Mouse (Mus musculus) lung, embryonic 16.5 days (tissue): ENCODE data around the gene Tmem117. TPM values are rescaled to one million over a fixed set of nuclear protein-coding genes. Genes with fewer than 3 reads are reported as not detected.

Source experiments
- ATAC-seq: fragments of 200-750 bp; cut with Nextera tagmentation; 2 replicates; pipeline ENCODE4 v1.8.0; 2017; ENCODE audit warnings: low read depth, mild to moderate bottlenecking, moderate library complexity
- H3K27ac ChIP-seq: fragments of 300-500 bp; sonication (generic); 2 replicates; pipeline ENCODE4 v1.5.1; 2014; ENCODE audit warnings: mild to moderate bottlenecking, control low read depth, low read length
- H3K27me3 ChIP-seq: fragments of 300-500 bp; sonication (generic); 2 replicates; pipeline ENCODE4 v1.6.1; 2014; ENCODE audit warnings: low read depth, low read length, mixed read lengths; ENCODE audit not compliant: control insufficient read depth, insufficient read depth
- H3K36me3 ChIP-seq: fragments of 300-500 bp; sonication (generic); 2 replicates; pipeline ENCODE4 v1.6.1; 2014; ENCODE audit warnings: low read length; ENCODE audit not compliant: control insufficient read depth, insufficient read depth
- H3K4me1 ChIP-seq: fragments of 300-500 bp; sonication (generic); replicated peaks from 2 replicates; pipeline ENCODE4 v1.6.1; 2014; ENCODE audit warnings: low read length, mixed read lengths; ENCODE audit not compliant: control insufficient read depth, insufficient read depth
- H3K4me2 ChIP-seq: fragments of 300-500 bp; sonication (generic); 2 replicates; pipeline ENCODE4 v1.6.1; 2014; ENCODE audit warnings: low read depth, low read length, control low read depth
- H3K4me3 ChIP-seq: fragments of 300-500 bp; sonication (generic); 2 replicates; pipeline ENCODE4 v1.5.1; 2014; ENCODE audit warnings: mild to moderate bottlenecking, low read length, control low read depth
- H3K9ac ChIP-seq: fragments of 300-500 bp; sonication (generic); 2 replicates; pipeline ENCODE4 v1.6.1; 2014; ENCODE audit warnings: low read length, control low read depth
- H3K9me3 ChIP-seq: fragments of 300-500 bp; sonication (generic); 2 replicates; pipeline ENCODE4 v1.6.1; 2016; ENCODE audit warnings: low read length; ENCODE audit not compliant: control insufficient read depth
- WGBS: fragments of 180-500 bp; shearing (Covaris S2); extraction: QIAGEN DNeasy Blood & Tissue Kit; methylation state at CpG from one replicate; pipeline ENCODE4 v1.1.7; 2014; 5-methylcytosine and 5-hydroxymethylcytosine counted together
- polyA plus RNA-seq: library from polyadenylated mRNA; unstranded; fragments of >200 nt; fragmentation: Nextera tagmentation; extraction: Ambion mirVana; gene quantifications from 2 replicates; pipeline ENCODE4 v1.2.1, GENCODE M21; 2015

The Tmem117 gene
- polyA plus RNA-seq, 1 experiment from 2014 or later, result 2.7 TPM

GRCm38 (mm10) chr15:94868372-94868771 lies 239.3 kb downstream of the Tmem117 start:
- no peak for ATAC-seq
- Histone ChIP-seq H3K9me3 (no peaks in the 10 kb centered on the region), H3K4me1 (no peaks in the 10 kb centered on the region), H3K4me3 (no peak overlapping the region), H3K9ac (no peak overlapping the region), H3K36me3 (no peaks in the 10 kb centered on the region), H3K4me2 (no peak overlapping the region), H3K27ac (no peak overlapping the region), H3K27me3 (no peaks in the 10 kb centered on the region)
- WGBS, result 76% methylated on average over 5 of the region's 5 CpGs

DNA sequence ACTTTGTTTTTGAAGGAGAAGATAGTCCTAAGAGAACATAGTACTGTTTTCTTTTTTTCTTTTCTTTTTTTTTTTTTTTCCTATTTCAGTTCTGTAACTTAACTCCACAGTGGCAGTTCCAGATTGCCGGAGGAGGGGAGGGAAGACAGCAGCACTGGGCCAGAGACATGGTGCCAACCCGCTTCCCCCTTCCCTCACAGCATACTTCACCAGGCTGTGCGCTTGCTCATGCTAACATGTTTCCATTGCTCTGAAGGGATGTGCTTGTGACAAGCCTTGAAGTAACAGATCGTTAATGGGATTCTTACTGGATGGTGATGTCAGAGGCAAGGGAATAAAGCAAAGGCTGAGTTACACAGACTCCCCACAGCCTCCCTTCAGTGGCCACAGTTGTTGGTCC lies 256.0 kb downstream of the Tmem117 start:
- ATAC-seq, result no peak
- Histone ChIP-seq H3K9ac (no peak overlapping the region), H3K27me3 (no peaks in the 10 kb centered on the region), H3K4me2 (no peak overlapping the region), H3K9me3 (no peaks in the 10 kb centered on the region), H3K36me3 (no peaks in the 10 kb centered on the region), H3K27ac (no peak overlapping the region), H3K4me3 (no peak overlapping the region), H3K4me1 (no peaks in the 10 kb centered on the region)
- WGBS, result 62% methylated on average over 4 of the region's 4 CpGs

GRCm38 (mm10) chr15:94893201-94893600 lies 264.2 kb downstream of the Tmem117 start:
- Histone ChIP-seq H3K27ac (no peak overlapping the region), H3K4me3 (no peak overlapping the region), H3K36me3 (no peaks in the 10 kb centered on the region), H3K27me3 (no peaks in the 10 kb centered on the region), H3K9me3 (no peaks in the 10 kb centered on the region), H3K4me1 (no peaks in the 10 kb centered on the region), H3K4me2 (no peak overlapping the region), H3K9ac (no peak overlapping the region)
- ATAC-seq, result no peak
- WGBS, result 72% methylated on average over 1 of the region's 1 CpGs

DNA sequence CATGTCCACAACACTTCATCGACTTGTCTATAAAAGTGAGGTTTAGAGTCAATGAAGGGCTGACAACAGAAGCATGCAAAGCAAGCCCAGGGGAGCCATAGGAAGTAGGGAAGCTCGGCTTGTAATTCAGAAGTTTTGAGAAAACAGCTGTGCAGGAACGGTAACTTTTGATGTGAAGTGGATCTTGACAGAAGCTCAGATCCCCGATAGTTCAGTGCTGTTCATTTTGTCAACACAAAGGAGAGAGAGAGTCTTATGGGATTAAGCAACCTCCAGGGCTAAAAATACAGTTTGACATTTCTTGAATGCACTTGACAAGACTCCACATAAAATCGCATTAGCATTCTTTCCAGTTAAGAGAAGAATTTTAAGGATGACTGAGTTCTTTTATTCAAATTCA lies 265.1 kb downstream of the Tmem117 start:
- H3K4me1 ChIP-seq, result no peaks in the 10 kb centered on the region
- no peaks in the 10 kb centered on the region for H3K27me3 ChIP-seq
- H3K36me3 ChIP-seq, result no peaks in the 10 kb centered on the region
- 47% methylated on average over 5 of the region's 5 CpGs for WGBS
- H3K27ac ChIP-seq, result no peak overlapping the region
- H3K4me2 ChIP-seq, result no peak overlapping the region
- no peak overlapping the region for H3K4me3 ChIP-seq
- no peak overlapping the region for H3K9ac ChIP-seq
- H3K9me3 ChIP-seq, result no peaks in the 10 kb centered on the region
- ATAC-seq, result no peak

- Histone ChIP-seq H3K9me3 (no peaks in the 10 kb centered on the region), H3K4me2 (no peak overlapping the region), H3K9ac (no peak overlapping the region), H3K27ac (no peak overlapping the region), H3K36me3 (no peaks in the 10 kb centered on the region), H3K4me3 (no peak overlapping the region), H3K4me1 (no peaks in the 10 kb centered on the region), H3K27me3 (no peaks in the 10 kb centered on the region)
- ATAC-seq, result no peak
- WGBS, result 82% methylated on average over 11 of the region's 11 CpGs
Measured at GRCm38 (mm10) chr15:94895681-94896080, 266.6 kb downstream of the Tmem117 start.

DNA sequence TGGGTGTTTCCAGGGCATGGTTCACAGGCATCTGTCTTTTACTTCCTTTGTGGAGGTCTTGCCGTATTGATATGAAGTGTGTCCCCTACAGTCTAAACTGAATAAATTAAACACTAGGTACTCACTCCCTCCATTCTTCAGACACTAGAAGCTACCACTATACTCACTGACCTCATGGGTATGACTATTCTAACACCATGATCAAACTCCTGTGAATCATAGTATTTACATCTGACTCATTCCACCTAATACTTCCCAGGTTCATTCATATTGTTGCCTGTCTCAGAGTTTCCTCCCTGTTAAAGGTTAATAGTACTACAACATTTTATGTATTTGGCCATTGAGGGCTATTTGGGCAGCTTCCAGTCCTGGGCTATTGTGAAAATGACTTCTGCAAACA lies 274.2 kb downstream of the Tmem117 start:
- no peaks in the 10 kb centered on the region for H3K4me1 ChIP-seq
- 96% methylated on average over 1 of the region's 1 CpGs for WGBS
- no peak overlapping the region for H3K27ac ChIP-seq
- H3K36me3 ChIP-seq, result no peaks in the 10 kb centered on the region
- H3K4me3 ChIP-seq, result no peak overlapping the region
- ATAC-seq, result no peak
- peaks cover 3% of the 10 kb centered on the region; the same call in 1 of the 2 replicates for H3K9me3 ChIP-seq
- H3K4me2 ChIP-seq, result no peak overlapping the region
- H3K9ac ChIP-seq, result no peak overlapping the region
- no peaks in the 10 kb centered on the region for H3K27me3 ChIP-seq

- no peak overlapping the region for H3K4me2 ChIP-seq
- 45% methylated on average over 11 of the region's 11 CpGs for WGBS
- H3K27ac ChIP-seq, result no peak overlapping the region
Measured at GRCm38 (mm10) chr15:94904672-94905407, 275.8 kb downstream of the Tmem117 start.

DNA sequence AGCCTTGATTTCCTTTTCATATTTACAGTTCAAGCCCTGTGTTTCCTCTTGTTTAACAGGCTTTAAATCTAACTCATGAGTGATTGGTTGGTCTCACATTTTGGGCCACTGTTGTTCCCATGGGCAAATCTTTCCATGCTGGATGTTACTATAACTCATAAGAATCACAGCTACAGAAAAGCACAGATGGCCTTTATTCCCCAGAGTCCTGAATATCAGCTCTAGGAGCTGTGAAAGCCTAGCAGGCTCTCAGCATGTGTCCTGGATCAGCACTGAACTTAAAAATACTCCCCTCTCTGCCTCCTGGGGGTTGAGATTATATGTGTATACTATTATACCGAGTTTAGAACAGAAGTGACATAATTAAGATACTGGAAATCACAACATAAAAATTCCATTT lies 292.6 kb downstream of the Tmem117 start:
- Histone ChIP-seq H3K9me3 (no peaks in the 10 kb centered on the region), H3K4me1 (no peaks in the 10 kb centered on the region), H3K36me3 (no peaks in the 10 kb centered on the region), H3K9ac (no peak overlapping the region), H3K27ac (no peak overlapping the region), H3K4me3 (no peak overlapping the region), H3K4me2 (no peak overlapping the region), H3K27me3 (no peaks in the 10 kb centered on the region)
- no peak for ATAC-seq
- WGBS, result 29% methylated on average over 1 of the region's 1 CpGs

More at GRCm38 (mm10) chr15:94904672-94905407, 275.8 kb downstream of the Tmem117 start:
- no peaks in the 10 kb centered on the region for H3K27me3 ChIP-seq
- no peaks in the 10 kb centered on the region for H3K36me3 ChIP-seq
- H3K9me3 ChIP-seq, result peaks cover 3% of the 10 kb centered on the region; the same call in 1 of the 2 replicates
- H3K4me1 ChIP-seq, result no peaks in the 10 kb centered on the region
- no peak overlapping the region for H3K4me3 ChIP-seq
- no peak overlapping the region for H3K9ac ChIP-seq
- no peak for ATAC-seq

DNA sequence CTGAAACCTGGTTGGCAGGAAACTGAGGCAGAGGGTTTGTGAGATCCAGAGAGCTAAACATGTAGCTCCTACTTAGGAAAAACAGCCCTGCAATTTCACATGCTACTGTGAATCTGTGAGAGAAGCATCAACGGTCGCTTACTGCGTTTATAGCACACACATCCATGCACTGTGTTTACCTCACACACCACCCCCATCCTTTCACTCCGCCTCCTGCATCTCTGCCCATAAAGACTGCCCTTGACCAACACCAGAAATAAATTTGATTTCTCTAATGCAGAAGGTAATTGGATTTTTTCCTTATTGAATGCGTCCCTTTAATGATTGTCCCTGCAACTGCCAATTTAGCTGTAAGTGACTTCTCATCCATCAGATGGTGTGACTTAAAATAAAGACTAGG lies 299.0 kb downstream of the Tmem117 start:
- Histone ChIP-seq H3K4me1 (no peaks in the 10 kb centered on the region), H3K4me3 (no peak overlapping the region), H3K4me2 (no peak overlapping the region), H3K9me3 (no peaks in the 10 kb centered on the region), H3K9ac (no peak overlapping the region), H3K36me3 (no peaks in the 10 kb centered on the region), H3K27ac (no peak overlapping the region), H3K27me3 (no peaks in the 10 kb centered on the region)
- WGBS, result 74% methylated on average over 5 of the region's 5 CpGs
- no peak for ATAC-seq
